Mouse (Mus musculus) monocyte, adult 5-6 weeks (primary cell): Measurements from ENCODE around the gene Wdr66. TPM values are rescaled to one million over a fixed set of nuclear protein-coding genes. Genes with fewer than 3 reads are reported as not detected.

ENCODE experiments used
- ATAC-seq: fragments of 153-309, 156-312 bp; replicated peaks from 2 replicates; pipeline ENCODE4 v1.8.0; 2017; ENCODE audit warnings: mild to moderate bottlenecking; ENCODE audit not compliant: low TSS enrichment, insufficient number of reproducible peaks, severe bottlenecking, poor library complexity, low FRiP score
- total RNA-seq: library from RNA; stranded (forward); fragments of 200-1000, 200-491, 200-594 nt; gene quantifications from 3 replicates; pipeline ENCODE4 v1.2.3, GENCODE M21; 2017

The Wdr66 gene
- total RNA-seq, 1 experiment from 2014 or later, result not detected

DNA sequence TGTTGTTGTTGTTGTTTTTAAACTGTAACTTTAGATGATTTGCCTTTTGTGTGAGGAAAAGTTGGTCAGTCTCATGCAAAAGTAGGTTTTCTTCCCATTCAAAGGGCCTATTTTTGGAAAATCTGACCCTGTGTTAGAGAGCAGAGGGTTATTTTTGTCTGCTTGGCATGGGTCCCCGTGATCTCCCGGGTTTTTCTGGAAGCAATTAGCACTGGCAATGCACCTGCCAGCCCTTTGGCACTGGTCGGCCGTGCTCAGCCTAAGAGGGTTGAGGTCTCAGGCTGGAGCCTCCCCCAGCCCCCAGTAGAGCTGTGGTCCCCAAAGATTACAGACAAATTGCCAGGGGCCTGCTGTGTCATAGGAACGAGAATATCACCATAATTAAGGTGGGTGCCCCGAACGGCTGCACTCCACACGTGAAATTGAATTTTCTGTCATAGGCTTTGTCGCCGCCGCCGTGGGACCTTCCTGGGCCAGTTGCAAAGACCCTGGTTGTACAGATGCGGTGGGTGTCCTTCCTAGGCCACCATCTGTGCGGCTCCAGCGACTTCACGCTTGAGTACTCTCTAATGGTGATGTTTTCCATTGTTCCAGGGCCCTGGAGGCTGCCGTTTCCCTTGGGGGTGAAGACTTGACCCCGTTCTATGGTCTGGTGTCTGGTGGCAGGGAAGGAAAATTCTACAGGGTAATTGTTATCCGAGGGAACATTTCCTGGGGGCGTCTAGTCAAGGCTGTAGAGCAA is 50.0 kb downstream of the Wdr66 start:
- no peak for ATAC-seq

DNA sequence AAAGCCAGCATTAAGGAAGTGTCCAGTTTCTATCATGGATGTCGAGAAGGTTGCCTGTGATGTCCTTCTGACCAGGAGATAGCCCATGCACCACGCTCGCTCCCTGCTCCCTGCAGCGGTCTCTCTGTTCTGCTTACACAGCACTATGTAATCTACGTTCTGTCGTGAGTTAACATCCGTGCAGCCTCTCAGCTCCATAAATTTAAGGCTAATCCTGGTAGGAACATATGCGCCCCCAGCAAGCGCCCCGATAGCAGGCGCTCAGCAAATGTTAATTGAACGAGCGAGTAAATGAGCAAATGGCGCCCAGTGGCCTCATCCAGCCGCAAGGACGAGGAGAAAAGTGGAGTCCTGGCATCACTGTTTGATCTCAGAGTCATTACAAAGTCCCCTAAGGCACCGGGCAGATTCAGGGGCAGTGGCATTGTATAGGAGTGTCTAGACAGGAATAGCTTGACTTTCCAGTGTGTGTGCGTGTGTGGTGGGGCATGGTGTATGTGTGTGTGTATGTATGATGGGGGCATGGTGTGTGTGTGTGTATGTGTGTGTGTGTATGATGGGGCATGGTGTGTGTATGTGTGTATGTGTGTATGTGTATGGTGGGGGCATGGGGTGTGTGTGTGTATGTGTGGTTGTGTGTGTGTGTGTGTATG is 55.9 kb downstream of the Wdr66 start:
- no peak for ATAC-seq

DNA sequence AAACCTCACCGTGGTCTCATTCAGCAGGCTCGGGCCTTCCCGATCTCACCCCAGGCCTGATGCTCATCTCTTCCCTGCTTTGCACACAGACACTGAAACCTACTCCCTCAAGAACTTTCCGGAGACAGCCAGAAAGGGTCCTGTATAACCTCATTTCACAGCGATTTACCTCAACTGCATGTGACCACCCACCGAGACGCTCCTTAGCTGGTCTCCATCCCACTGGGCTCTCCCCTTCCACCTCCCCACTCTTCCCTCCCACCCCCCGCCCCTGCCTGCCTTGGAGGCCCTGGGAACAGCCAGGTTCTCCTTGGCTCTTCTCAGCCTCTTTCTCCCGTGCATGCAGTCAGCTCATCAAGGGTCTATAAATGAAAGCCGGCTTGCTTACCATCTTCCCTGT is 57.9 kb downstream of the Wdr66 start:
- no peak for ATAC-seq

DNA sequence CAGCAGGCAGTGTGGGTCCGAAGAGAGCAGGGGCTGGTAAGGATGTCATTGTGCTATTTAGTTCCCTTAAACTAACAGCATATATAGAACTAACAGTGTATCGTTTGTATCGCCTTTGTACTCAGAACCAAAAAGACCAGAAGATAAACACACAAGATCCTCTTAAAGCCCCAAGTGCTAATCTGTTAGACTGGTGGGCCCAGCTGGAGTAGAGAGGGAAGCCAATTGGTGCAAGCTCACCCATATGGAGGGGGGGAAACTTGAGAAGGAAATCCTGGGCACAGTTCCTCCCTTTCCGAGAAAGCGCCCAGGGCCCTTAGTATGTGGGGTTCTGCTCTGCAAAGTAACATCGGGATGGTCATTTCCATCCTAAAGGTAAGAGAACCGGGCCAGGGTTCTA is 58.3 kb downstream of the Wdr66 start:
- ATAC-seq, result no peak

DNA sequence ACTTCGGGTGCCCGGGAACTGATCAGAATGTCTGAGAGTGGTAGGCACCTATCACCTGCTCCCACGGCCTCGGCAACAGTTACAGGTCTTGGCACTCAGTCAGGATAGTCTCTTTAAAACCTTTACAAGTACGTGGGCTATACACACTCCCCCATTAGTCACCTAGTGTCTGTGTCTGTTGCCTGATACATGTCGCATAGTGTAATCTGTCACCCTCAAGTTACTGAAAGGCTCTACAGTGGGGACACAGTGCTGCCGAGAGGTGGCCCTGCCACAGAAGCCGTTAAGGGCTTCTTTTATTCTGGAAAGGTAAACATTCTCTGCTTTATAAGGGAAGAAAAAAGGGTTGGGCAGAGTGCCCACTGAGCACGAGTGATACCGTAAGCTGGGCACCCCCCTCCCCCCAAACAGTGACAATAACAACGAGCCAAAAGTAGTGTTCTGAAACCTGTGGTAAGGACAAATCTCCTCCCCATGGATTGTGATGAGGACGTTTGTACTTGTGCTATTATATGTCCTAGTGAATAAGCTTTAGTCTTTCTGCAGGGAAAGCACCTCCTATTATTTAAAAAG is 61.2 kb downstream of the Wdr66 start:
- ATAC-seq, result no peak

DNA sequence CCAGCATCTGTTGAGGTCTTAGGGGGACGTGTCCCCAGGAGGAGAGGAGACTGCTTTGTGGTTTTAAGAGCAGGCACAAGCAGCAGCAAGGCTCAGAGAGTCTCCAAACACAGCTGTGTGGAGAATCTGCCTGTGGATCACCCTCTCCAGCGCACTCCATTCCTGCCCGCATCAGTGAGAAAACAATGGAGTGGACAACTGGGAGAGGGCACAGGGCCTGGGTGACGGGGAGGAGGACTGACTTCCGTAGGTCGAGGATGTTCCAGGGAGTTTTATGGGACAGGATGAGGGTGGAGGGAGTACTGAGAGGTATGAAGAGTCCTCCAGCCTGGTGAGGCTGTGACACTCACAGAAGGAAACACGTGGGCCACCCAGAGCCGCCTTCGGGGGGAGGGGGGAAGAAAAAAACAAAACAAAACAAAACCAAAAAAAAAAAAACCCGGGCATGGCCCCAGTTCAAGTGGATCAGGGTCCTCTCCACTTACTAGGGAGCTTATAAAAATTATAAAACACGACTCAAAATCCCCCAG is 62.0 kb downstream of the Wdr66 start:
- ATAC-seq, result no peak

DNA sequence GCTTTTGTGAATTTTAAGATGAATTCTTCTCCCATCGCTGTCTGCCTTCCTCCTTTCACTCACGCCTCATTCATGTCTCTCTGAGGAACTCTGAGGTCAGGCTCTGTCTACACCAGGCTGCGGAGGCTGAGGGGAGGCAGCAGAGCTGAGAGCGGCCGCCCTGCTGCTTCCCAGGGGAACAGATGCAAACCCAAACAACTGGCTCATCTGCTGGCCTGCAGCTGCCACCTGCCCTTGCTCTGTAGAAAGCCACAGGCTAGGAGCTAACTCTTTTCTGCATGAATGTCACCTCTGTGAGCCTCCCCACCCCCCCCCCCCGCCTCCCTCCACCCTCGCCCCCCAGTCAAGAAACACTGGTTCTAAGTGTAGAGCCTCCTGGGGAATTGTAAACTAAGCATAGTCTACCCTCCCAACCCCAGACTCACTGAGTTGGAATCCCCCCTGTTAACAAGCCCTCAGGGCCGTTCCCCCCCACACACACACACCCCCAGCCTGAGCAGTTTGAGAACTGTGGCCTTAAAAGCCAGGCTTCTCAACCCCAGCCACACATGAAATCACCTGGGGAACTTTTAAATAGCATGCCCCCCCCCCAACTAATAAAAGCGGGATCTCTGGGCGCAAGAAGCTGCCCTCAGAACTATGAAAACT is 63.4 kb downstream of the Wdr66 start:
- ATAC-seq, result no peak

DNA sequence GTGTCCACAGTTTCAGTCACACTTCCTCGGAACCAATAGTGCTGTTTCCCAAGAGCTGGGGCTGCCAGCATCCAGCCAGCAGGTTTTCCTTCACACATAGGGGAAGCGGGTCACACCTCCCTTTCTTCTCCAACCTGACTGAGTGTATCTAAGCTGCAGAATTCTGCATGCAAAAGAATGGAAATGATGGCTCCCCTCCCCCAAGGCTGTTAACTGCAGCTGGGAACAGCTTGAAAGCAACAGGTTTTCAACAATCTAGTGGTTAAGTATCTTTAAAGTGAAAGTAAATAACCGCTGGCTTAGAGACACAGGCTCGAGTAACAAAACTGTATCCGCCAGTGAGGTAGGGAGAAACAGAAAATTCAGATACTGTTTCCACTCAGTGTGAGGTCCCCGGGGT is 66.1 kb downstream of the Wdr66 start:
- ATAC-seq, result no peak

DNA sequence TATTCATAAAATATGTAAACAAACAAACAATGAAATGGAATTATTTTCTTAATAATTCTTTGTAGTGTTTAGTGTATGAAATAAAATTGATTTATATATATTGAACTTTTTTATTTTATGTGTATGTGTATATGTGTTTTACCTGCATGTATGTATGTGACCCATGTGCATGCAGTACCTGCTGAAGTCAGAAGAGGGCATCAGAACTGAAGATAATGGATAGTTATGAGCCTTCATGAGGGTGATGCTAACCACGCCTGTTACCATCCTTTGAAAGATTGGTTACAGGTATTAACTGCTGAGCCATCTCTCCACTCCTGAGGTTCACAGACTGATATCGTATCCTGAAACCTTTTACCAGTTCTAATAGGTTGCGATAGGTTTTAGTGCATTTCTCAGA is 68.2 kb downstream of the Wdr66 start:
- ATAC-seq, result no peak

DNA sequence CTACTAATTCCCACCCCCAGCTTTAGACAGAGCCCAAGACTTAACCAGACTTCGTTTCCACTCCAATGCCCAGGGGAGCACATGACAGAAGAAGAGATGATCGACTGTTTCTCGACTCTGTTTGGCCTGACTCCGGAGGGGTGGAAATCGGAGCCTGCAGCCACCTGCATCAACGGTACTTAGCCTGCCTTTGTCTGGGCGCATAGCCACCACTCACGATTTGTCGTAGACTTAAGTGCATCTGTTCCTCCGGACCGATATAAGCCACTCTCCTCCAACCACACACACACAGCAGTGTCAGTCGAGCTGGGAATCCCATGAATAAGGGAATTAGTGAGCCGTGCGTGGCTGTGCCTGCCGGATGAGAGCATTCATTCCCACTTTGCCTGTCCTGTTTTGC is 72.3 kb downstream of the Wdr66 start:
- no peak for ATAC-seq

DNA sequence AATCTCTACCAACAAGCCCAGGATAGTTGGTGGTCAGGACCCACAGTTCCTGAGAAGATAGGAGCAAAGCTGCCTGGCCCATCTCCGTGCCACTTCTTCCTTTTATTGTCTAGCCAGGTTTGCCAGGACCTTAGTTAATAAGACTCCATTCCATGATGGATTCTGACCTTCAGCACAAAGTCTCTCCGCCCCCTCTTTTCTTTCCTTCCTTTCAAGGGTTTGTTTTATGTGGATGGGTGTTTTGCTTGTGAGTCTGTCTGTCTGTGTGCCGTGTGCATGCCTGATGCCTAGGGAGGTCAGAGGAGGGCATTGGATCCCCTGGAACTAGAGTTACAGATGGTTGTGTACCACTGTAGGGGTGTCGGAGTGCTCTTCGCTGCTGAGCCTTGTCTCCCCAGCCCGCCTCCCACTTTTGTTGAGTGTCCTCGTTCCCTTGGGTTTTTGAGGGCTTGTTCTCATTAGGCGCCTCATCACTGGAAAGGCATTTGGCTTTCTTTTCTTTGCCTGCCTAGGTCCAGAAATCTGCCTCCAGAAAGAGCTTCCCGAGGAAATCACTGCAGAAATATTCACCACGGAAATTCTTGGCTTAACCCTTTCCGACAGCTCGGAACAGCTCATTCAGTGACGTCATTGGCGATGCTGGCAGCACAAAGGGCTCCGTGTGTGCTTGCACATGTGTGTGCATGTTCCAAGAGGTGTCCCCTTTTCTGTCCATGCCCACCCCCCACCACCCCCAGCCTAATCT is 74.3 kb downstream of the Wdr66 start:
- no peak for ATAC-seq

DNA sequence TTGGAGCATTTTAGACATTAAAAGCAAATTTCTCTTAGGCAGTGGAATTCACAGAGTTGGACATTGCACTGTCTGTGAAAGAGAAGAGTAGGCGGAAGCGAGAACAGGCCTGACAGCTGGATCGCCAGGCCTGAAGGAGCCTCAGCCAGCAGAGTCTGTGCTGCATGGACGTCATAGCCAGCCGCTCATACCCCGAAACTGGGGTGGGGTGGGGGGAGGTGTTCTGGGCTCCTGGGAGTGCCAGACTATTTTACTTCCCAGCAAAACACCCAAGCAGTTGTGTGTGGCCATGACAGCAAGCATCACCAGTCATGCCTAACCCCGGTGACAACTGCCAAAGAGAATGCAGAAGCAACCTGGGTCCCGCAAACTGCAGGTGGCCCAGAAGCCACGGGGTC is 74.8 kb downstream of the Wdr66 start:
- ATAC-seq, result 0 out of 2 replicates have a peak, but pooled peaks have one; percentile 27

DNA sequence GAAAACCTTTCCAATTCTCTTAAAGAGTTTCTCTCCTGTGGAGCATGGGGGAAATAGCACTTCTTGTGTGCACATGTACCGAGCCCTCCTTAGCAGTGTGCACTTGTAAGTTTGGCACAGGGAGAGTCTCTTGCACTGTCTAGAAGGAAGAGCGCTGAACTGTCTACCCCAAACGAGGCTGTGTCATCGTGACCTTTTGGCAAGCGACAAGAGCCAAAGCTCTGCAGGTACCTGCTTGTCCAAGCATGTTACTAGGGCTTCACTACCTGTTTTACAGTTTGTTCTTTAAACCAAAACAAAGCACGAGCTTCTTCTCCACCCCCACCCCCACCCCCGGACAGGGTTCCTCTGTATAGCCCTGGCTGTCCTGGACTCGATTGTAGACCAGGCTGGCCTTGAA is 75.8 kb downstream of the Wdr66 start:
- no peak for ATAC-seq

DNA sequence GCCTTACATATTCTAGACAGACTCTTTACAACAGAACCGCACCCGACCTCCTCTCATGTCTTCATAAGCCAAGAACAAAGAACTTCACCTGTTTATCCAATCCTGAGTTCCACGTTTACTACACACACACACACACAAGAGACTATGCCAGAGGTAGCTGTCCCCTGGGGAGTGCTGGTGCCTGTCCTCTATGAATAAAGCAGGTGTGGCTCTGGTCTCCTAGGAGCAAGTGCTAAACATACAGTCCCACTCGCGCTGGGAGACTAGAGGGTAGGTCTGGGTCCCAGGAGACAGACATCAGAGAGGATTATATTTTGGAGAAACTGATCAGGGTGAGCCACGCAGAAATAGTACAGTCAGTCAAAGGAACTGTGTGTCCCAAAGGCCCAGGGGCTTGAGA is 81.7 kb downstream of the Wdr66 start:
- ATAC-seq, result no peak

DNA sequence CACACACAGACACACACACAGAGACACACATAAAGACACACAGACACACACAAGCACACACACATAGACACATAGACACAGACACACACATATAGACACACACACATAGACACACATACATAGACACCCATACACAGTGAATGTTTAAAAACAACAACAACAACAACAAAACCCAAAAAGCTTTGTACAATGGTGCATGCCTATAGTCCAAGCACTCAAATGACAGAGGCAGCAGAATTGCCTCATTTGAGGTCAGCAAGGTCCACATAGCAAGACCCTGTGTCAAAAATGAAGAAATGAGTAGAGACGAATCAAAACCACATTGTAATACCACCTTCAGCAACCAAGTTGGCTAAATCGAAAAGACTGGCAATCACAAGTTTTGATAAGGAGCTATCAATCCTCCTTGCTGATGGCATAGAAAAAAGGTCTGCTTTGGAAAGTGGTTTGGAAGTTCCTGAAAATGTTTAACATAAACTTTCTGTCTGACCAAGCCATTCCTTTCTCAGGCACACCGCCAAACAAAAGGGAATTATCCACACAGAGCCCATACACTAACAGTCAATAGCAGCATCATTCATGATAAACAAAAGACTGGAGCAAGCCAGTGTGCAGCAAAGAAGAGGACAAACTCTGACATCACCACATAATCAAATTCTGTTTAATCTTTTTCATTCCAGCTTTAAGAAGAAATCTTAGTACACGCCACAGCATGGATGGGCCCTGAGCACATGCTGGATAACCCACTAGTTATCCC is 84.5 kb downstream of the Wdr66 start:
- ATAC-seq, result no peak

DNA sequence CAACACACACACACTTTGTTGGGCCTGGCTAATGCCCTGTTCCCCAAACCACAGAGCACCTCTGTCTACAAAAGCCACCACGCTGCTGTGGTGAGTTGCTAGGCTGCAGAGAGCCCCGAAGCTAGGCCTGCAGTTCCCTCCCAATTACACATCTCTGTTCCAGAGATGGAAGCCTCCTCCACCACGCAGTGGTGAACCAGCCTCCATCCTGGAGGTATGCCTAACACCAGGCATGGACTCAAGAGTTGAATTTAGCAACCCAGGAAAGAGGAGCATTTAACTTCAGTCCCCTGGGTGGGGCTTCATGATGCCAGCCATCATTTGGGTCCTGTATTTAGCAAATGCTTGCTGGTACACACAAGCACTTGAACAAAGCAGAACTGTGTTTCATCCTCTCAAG is 86.6 kb downstream of the Wdr66 start:
- no peak for ATAC-seq

DNA sequence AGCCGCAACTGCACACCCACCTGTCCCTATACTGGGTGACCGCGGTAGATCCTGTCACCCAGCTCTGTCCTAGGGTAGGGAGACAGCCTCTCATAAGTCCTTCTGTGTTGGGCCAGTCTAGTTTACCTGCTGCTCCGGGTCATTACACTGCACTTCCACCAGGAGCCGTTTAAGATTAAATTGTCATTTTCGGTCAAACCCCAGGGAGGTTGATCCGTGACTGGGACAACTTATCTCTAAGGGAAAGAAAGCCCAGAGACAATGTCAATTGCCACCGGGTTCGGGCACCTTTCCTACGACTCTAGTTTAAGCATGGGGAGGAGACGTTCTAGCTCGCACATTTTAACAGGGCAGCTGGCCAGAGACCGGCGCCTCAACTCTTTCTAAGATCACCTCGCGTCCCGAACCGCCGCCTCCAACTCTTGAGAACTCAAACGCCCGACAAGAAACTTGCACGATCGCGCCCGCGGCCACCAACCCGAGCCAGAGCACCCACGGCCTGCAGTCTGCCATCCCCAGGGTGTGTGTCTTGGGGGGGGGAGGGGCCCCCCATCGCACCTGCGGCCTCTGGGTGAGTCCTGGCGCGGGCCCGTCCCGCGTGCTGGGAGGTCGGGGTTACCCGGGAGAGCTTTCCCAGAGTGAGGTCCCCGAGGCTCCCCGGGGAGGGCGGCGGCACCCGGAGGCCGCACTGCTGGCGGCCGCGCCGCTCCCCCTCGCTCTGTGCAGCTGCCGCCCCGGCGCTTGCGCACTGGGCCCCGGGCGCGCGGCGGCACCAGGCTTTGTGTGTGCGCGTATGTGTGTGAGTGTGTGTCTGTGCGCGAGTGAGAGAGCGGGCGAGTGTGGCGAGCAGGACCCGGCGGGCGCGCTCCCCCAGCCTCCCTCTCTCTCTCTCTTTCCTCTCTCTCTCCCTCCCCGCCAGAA is 92.1 kb downstream of the Wdr66 start, which contains the start of gene Bcl7a:
Bcl7a (plus strand) TSS at position 128 of the 921 bp plus-strand sequence.
- peak; percentile 47 for ATAC-seq
